Mouse (Mus musculus) layer of hippocampus, adult 2 months (tissue): Measurements from ENCODE around the gene Grin2a. TPM values are rescaled to one million over a fixed set of nuclear protein-coding genes. Genes with fewer than 3 reads are reported as not detected.
A peak's percentile ranks its signal among the peaks of the same experiment; 100 is the strongest.

ENCODE experiments used
- DNase-seq, 2 experiments: peaks; one replicate each; pipeline ENCODE4 v3.0.0; 2022; ENCODE audit warnings: low spot score in 2 of 2
- H3K27ac ChIP-seq: fragments of 200-600 bp; 2 replicates; pipeline ENCODE4 v1.8.1; 2022
- H3K4me3 ChIP-seq: fragments of 200-600 bp; 2 replicates; pipeline ENCODE4 v1.8.1; 2022; ENCODE audit warnings: mild to moderate bottlenecking
- CTCF ChIP-seq: fragments of 200-600 bp; conservative IDR thresholded peaks from 2 replicates; pipeline ENCODE4 v1.8.1; 2022; ENCODE audit warnings: antibody characterized with exemption, mild to moderate bottlenecking, moderate library complexity
- long read RNA-seq, 2 experiments: library from polyadenylated mRNA; stranded (forward); transcript quantifications; one replicate each; pipeline ENCODE4 v2.0.0; 2021; ENCODE audit warnings: borderline mapping rate in 2 of 2
- total RNA-seq, 2 experiments: library from RNA; stranded (reverse); gene quantifications; 2 replicates each; pipeline ENCODE4 v1.2.3; 2021

Grin2a gene
- total RNA-seq: 100 to 1,000 TPM; 384 to 411 TPM
- long read RNA-seq, experiment 1, partial matches to known transcripts: 0 of 39 reads
- long read RNA-seq, experiment 1, other reads (novel, unspliced or antisense): 39 of 39 reads
- long read RNA-seq, experiment 2, partial matches to known transcripts: 2 of 46 reads
- long read RNA-seq, experiment 2, other reads (novel, unspliced or antisense): 43 of 46 reads

GRCm38 (mm10) chr16:9994951-9995813 lies at the start of gene Grin2a:
Gene Grin2a (minus strand): TSS chr16:9995560.
- peak; percentile 66 to 84 for DNase-seq
- TF ChIP-seq CTCF: no peak
- peak within 1 kb of the TSS; percentile 77 for H3K4me3 ChIP-seq
- peak within 1 kb of the TSS; percentile 98 for H3K27ac ChIP-seq

- no peak for DNase-seq
- no peak for TF ChIP-seq CTCF
- Histone ChIP-seq H3K27ac (no peak overlapping the region), H3K4me3 (no peak overlapping the region)
Observed at GRCm38 (mm10) chr16:10035582-10036215, 40.3 kb upstream of the Grin2a start.

DNA sequence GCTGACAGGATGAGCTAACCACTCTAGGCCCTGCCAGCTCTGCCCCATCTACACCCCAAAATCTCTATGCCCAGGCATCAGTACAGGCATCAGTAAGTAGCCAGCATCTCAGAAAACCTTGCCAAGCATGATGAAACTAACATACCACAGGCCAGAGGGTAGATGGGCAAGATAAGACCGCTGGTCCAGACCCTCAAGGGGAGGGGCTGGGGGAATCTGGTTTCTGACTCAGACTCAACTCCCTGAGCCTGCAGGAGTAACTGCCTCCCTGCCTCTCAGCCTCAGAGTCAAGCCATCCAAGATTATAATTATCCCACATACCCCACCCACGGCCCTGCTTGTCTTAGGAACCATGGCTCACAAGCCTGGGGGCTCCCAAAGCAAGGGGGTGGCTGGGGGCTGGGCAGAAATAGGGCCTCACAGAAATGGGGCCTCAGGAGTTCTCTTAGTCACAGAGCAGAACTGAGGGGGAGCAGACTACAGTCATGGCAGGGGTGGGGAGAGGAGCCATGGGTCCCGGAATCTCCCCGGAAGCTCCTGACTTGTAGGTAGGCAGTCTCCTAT lies 38.1 kb upstream of the Grin2a start:
- peak overlapping the region; percentile 80 for H3K27ac ChIP-seq

GRCm38 (mm10) chr16:10031891-10032290 lies 36.5 kb upstream of the Grin2a start:
- Histone ChIP-seq H3K27ac (peak overlapping the region; percentile 80), H3K4me3 (no peak overlapping the region)
- TF ChIP-seq CTCF: no peak
- peak; percentile 59 to 70 for DNase-seq

More for the DNA sequence above, 38.1 kb upstream of the Grin2a start:
- no peak for TF ChIP-seq CTCF
- H3K4me3 ChIP-seq: no peak overlapping the region
- peak; percentile 40 to 55 for DNase-seq

DNA sequence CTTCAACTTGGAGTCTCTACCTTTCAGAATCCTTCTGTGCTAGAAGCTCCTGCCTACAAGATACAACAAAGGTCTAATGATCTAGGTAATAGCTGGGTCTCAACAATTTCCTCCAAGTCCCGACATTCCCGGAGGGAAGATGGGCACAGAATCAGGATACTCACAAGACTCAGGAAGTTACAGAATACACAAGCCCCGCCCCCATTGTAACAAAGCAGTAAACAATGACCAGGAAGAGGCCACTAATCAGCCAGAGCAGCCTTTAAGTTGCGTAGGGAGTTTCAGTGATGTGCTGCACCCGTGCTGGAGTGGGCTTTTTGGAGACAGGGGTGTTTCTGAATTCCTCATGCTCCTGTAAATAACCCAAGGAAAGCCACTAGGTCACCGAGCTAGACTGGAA lies 31.4 kb upstream of the Grin2a start:
- H3K27ac ChIP-seq: no peak overlapping the region
- no peak overlapping the region for H3K4me3 ChIP-seq
- DNase-seq: no peak
- no peak for TF ChIP-seq CTCF

DNA sequence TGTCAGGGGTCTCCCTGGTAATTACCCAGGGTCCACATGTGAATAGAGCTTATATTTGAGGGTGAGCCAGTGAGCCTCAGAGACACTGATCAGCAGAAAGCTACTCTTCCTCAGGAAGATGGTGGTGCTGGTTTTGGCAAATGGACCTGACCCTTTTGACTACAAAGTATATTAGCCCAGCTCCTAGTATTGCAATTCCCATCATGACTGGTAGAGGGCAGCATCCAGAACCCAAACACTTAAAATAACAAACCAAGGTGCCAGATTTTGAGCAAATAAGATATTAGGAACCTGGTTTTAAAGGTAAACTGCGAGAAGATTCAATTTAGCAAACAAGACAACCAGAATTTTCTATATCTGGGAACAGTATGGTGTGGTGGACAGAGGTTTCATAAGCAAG lies 14.4 kb upstream of the Grin2a start:
- TF ChIP-seq CTCF: peak; percentile 69
- DNase-seq: no peak
- Histone ChIP-seq H3K4me3 (no peak overlapping the region), H3K27ac (no peak overlapping the region)

GRCm38 (mm10) chr16:10005606-10006005 lies 10.2 kb upstream of the Grin2a start:
- no peak for DNase-seq
- TF ChIP-seq CTCF: no peak
- Histone ChIP-seq H3K27ac (no peak overlapping the region), H3K4me3 (no peak overlapping the region)

DNA sequence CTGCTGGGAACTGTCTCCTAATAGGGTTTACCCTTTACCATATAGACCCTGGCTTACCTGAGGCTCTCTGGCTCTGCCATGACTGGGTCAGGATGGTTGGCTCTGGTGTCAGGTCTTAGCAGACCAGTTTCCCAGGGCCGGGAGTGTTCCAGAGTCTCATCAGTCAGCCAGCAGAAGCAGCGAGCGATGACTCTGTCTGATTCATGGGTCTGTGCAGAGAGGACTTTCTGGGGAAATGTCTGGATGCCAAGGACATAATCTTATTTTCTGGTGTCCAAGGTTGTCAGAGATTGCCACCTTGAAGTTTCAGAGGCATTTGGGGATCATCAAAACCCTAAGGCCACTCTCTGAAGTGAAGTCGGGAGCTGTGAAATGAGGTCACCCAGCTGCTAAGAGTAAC lies 8.7 kb upstream of the Grin2a start:
- TF ChIP-seq CTCF: no peak
- DNase-seq: no peak
- H3K27ac ChIP-seq: no peak overlapping the region
- H3K4me3 ChIP-seq: no peak overlapping the region

DNA sequence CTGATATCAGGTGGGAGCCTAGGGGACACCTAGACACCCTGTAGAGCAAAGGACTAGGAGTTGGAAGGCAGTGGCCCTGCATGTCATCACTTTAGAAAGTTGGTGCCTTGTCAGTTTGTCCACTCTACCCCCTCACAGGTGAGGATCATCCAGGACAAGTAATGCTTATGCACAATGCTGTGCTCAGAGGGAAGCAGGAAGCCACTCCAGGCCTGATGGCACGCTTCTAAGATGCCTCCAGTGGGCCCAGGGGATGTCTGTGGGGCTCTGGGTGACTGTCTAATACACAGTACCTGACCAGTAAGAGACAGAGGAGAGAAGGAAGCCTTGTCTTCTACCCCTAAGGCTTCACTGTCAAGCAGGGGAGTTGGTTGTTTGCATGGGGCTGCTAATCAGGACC lies 7.6 kb upstream of the Grin2a start:
- H3K4me3 ChIP-seq: no peak overlapping the region
- DNase-seq: no peak
- TF ChIP-seq CTCF: no peak

DNA sequence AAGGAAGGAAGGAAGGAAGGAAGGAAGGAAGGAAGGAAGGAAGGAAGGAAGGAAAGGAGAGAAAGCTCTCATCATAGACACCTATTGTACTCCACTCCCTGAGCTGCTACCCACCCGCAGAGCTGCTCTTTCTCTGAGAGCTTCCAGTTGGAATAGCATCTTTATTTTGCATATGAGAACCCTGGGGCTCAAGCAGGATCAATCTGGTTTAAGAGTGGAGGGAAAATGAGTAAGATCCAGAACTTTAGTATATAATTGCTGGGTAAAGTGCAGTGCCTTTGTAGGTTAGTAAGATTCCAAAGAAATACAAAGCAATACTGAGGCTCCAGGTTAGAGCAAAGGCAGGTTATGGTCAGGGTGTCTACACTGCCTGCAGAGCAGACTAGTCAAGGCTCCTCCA lies 6.2 kb upstream of the Grin2a start:
- no peak for DNase-seq
- no peak overlapping the region for H3K4me3 ChIP-seq
- H3K27ac ChIP-seq: no peak overlapping the region
- TF ChIP-seq CTCF: no peak

More for the DNA sequence above, 7.6 kb upstream of the Grin2a start:
- H3K27ac ChIP-seq: no peak overlapping the region

DNA sequence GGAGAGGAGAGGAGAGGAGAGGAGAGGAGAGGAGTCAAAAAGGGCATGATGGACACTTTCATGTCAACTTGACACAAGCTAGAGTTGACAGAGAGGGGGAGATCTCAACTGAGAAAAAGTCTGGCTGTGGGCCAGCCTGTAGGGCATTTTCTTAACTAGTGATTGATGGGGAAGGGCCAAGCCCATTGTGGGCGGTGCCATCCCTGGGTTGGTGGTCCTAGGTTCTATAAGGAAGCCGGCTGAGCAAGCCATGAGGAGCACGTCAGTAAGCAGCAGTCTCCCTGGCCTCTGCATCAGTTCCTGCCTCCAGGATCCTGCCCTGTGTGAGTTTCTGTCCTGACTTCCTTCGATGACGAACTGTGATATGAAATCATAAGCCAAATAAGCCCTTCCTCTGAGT lies 4.6 kb upstream of the Grin2a start:
- DNase-seq: no peak
- Histone ChIP-seq H3K4me3 (no peak overlapping the region), H3K27ac (no peak overlapping the region)
- no peak for TF ChIP-seq CTCF

- TF ChIP-seq CTCF: peak; percentile 69
- DNase-seq: no peak
- H3K27ac ChIP-seq: no peak overlapping the region
- H3K4me3 ChIP-seq: no peak overlapping the region
Observed at GRCm38 (mm10) chr16:9997931-9998330, 2.6 kb upstream of the Grin2a start.

GRCm38 (mm10) chr16:9995814-9996210 lies 452 bp upstream of the Grin2a start:
- peak overlapping the region; percentile 77 for H3K4me3 ChIP-seq
- TF ChIP-seq CTCF: no peak

More at GRCm38 (mm10) chr16:9995814-9996210, 452 bp upstream of the Grin2a start:
- peak overlapping the region; percentile 98 for H3K27ac ChIP-seq
- DNase-seq: no peak
